Mouse (Mus musculus) left cerebral cortex, adult 11 months (tissue): Measurements from ENCODE around the gene 2410131K14Rik.

Experiments used
- DNase-seq: peaks from one replicate; pipeline ENCODE4 v3.0.0; 2022; ENCODE audit warnings: low spot score

2410131K14Rik gene

DNA sequence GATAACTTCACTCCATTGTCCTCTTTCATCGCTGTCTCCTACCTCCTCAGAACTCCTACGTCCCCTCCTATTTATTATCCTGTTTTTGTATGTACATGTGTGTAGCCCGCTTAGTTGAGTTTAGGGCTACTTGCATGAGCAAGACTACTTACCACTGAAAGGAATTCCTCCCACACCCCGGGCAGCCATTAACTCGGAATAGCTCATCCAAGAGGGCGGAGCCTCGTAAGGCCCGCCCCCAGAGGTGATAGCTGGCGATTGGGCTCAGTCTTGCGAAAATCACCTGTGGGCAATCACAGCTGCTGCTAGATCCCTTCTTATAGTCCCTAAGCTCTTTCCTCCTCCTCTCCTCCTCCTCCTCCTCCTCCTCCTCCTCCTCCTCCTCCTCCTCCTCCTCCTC, 66.2 kb downstream of the 2410131K14Rik start:
- DNase-seq: no peak

DNA sequence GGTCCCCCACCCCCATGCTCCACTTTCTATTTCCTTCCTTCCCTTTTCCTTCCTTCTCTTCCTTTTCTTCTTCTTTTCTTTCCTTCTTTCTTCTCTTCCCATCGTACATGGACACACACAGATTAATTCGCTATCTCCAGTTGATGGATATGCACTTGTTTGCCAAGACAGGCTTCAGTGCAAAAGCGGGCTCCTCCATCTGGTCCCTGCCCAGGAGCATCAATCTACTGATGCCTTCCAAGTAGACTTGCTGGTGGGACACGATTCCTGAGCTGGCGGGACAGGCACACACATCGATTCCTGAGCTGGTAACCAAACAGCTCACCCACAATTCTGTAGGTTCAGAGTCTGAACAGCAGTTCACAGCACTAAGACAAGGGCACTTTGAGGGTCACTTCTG, 68.7 kb downstream of the 2410131K14Rik start:
- no peak for DNase-seq
